Mouse (Mus musculus) liver, postnatal 0 days (tissue): ENCODE data around the gene Zscan26. TPM values are rescaled to one million over a fixed set of nuclear protein-coding genes. Genes with fewer than 3 reads are reported as not detected.
A peak's percentile ranks its signal among the peaks of the same experiment; 100 is the strongest.

Source experiments
- ATAC-seq: fragments of 200-750 bp; cut with Nextera tagmentation; 2 replicates; pipeline ENCODE4 v1.8.0; 2017; ENCODE audit warnings: mild to moderate bottlenecking, moderate library complexity
- DNase-seq: peaks from one replicate; pipeline ENCODE4 v3.0.0-alpha.2; 2016
- H3K27ac ChIP-seq: fragments of 300-500 bp; sonication (generic); 2 replicates; pipeline ENCODE4 v1.5.1; 2014; ENCODE audit warnings: antibody characterized with exemption, moderate library complexity, mild to moderate bottlenecking, low read depth
- H3K27me3 ChIP-seq: fragments of 300-500 bp; sonication (generic); 2 replicates; pipeline ENCODE4 v1.6.1; 2014; ENCODE audit warnings: low read length, control low read depth, mixed read lengths; ENCODE audit not compliant: insufficient read depth
- H3K36me3 ChIP-seq: fragments of 300-500 bp; sonication (generic); replicated peaks from 2 replicates; pipeline ENCODE4 v1.6.1; 2014; ENCODE audit warnings: mild to moderate bottlenecking, control low read depth, low read length, moderate library complexity, mixed read lengths; ENCODE audit not compliant: insufficient read depth
- H3K4me1 ChIP-seq: fragments of 300-500 bp; sonication (generic); 2 replicates; pipeline ENCODE4 v1.6.1; 2014; ENCODE audit warnings: antibody characterized with exemption, mild to moderate bottlenecking, control low read depth; ENCODE audit not compliant: insufficient read depth
- H3K4me2 ChIP-seq: fragments of 300-500 bp; sonication (generic); 2 replicates; pipeline ENCODE4 v1.6.1; 2014; ENCODE audit warnings: low read depth, mild to moderate bottlenecking, low read length, moderate library complexity, mixed read lengths
- H3K4me3 ChIP-seq: fragments of 300-500 bp; sonication (generic); 2 replicates; pipeline ENCODE4 v1.5.1; 2014; ENCODE audit warnings: low read depth, low read length
- H3K9ac ChIP-seq: fragments of 300-500 bp; sonication (generic); replicated peaks from 2 replicates; pipeline ENCODE4 v1.6.1; 2014; ENCODE audit warnings: mild to moderate bottlenecking, moderate library complexity
- H3K9me3 ChIP-seq: fragments of 300-500 bp; sonication (generic); 2 replicates; pipeline ENCODE4 v1.6.1; 2016; ENCODE audit warnings: mild to moderate bottlenecking, control low read depth, low read length, mixed read lengths
- CTCF ChIP-seq: sonication (generic); IDR thresholded peaks from 2 replicates; pipeline ENCODE4 v1.5.1; 2016; ENCODE audit warnings: antibody characterized with exemption, low read depth
- EP300 ChIP-seq: IDR thresholded peaks from 2 replicates; pipeline ENCODE4 v1.6.1; 2016; ENCODE audit warnings: antibody characterized with exemption, low read depth, mild to moderate bottlenecking
- WGBS: fragments of 180-500 bp; shearing (Covaris S2); extraction: QIAGEN DNeasy Blood & Tissue Kit; methylation state at CpG from one replicate; pipeline ENCODE4 v1.1.7; 2014; ENCODE audit not compliant: insufficient replicate concordance; 5-methylcytosine and 5-hydroxymethylcytosine counted together
- polyA plus RNA-seq: library from polyadenylated mRNA; unstranded; fragments of >200 nt; fragmentation: Nextera tagmentation; extraction: Ambion mirVana; gene quantifications from 2 replicates; pipeline ENCODE4 v1.2.1, GENCODE M21; 2015

Zscan26 gene
- polyA plus RNA-seq, 1 experiment from 2014 or later, result 15.2 TPM

- H3K36me3 ChIP-seq, result 0 out of 2 replicates have a peak, but pooled peaks cover 4% of the 10 kb centered on the region
- 41% methylated on average over 3 of the region's 3 CpGs for WGBS
Measured at GRCm38 (mm10) chr13:21454133-21454532, 603 bp upstream of the Zscan26 start.

GRCm38 (mm10) chr13:21453042-21453441 lies 488 bp downstream of the Zscan26 start:
- H3K27ac ChIP-seq, result peak overlapping the region; percentile 81
- WGBS, result 2% methylated on average over 13 of the region's 13 CpGs

More at GRCm38 (mm10) chr13:21454133-21454532, 603 bp upstream of the Zscan26 start:
- Histone ChIP-seq H3K4me1 (peaks cover 17% of the 10 kb centered on the region; the same call in 1 of the 2 replicates), H3K4me3 (no peak overlapping the region), H3K9me3 (no peaks in the 10 kb centered on the region), H3K4me2 (peak overlapping the region; percentile 75), H3K27me3 (no peaks in the 10 kb centered on the region), H3K9ac (no peak overlapping the region), H3K27ac (peak overlapping the region; percentile 81)
- ATAC-seq, result no peak
- no peak for DNase-seq
- TF ChIP-seq CTCF, result no peak
- TF ChIP-seq EP300, result no peak

DNA sequence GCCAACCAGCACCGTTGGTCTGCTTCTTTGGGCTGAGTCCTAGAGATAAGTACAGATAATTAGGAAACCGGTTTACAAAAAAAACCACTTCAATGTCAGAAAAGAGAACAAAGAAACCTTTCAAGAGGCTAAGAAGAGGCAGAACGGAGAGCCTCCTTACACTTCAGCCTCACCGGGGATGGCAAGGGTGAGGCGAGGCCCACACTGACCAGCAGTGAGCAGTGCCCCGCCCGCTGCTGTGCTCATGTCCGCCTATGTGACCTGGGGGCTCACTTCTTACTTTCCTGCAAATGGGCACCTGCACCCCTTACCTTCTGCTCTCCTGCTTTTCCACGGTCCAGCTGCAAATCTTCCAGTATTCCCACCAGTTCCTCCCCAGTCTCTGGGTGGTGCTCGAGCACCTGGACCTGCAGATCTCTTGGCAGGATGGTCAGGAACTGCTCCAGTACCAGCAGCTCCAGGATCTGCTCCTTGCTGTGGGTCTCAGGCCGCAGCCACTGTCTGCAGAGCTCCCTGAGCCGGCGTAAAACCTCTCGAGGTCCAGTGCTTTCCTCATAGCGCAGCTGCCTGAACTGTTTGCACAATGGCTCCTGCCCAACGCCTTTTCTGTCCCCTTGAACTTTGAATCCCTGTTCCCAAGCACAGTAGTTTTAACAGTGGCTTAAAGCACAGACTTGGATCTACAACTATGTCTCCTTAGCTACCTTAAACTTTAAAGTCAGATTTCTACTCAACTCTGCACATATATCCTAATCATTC lies 5.5 kb downstream of the Zscan26 start:
- Histone ChIP-seq H3K36me3 (peaks cover 40% of the 10 kb centered on the region), H3K9me3 (no peaks in the 10 kb centered on the region), H3K4me1 (peaks cover 28% of the 10 kb centered on the region), H3K9ac (no peak overlapping the region), H3K27ac (peak overlapping the region; percentile 71), H3K27me3 (no peaks in the 10 kb centered on the region), H3K4me2 (no peak overlapping the region), H3K4me3 (no peak overlapping the region)
- TF ChIP-seq CTCF, result no peak
- TF ChIP-seq EP300, result no peak
- peak; percentile 34; the same call in 1 of the 2 replicates for ATAC-seq
- DNase-seq, result no peak
- WGBS, result 67% methylated on average over 16 of the region's 16 CpGs

More at GRCm38 (mm10) chr13:21453042-21453441, 488 bp downstream of the Zscan26 start:
- DNase-seq, result no peak
- peak; percentile 15; the same call in 1 of the 2 replicates for ATAC-seq
- Histone ChIP-seq H3K36me3 (peaks cover 4% of the 10 kb centered on the region; the same call in 1 of the 2 replicates), H3K9me3 (no peaks in the 10 kb centered on the region), H3K4me2 (peak overlapping the region; percentile 75), H3K4me3 (peak overlapping the region; percentile 58), H3K9ac (peak overlapping the region; percentile 61), H3K4me1 (peaks cover 25% of the 10 kb centered on the region), H3K27me3 (no peaks in the 10 kb centered on the region)
- TF ChIP-seq CTCF, result no peak
- no peak for TF ChIP-seq EP300

DNA sequence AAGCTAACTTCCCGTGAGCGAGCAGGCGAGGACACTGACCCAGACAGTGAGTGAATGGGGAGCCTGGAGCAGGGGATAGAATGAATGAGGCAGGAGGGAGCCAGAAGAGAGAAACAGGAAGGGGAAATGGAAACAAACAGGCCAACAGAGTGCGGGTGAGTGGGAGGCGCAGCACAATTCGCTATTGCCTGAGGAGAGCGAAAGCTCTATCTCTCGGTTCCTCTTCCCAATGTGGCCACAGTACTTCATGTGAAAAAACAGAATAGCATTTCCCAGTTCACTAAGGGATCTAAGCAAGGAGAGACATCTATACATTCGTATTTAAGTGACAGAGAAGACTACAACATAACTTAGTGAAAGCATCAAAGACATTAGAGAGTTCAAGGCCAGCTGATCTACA lies 6.7 kb downstream of the Zscan26 start:
- no peak overlapping the region for H3K4me3 ChIP-seq
- no peak overlapping the region for H3K4me2 ChIP-seq
- no peaks in the 10 kb centered on the region for H3K27me3 ChIP-seq
- no peaks in the 10 kb centered on the region for H3K9me3 ChIP-seq
- peaks cover 40% of the 10 kb centered on the region for H3K36me3 ChIP-seq
- no peak overlapping the region for H3K27ac ChIP-seq
- ATAC-seq (no peak), DNase-seq (no peak)
- no peak overlapping the region for H3K9ac ChIP-seq
- peaks cover 23% of the 10 kb centered on the region for H3K4me1 ChIP-seq
- 80% methylated on average over 9 of the region's 9 CpGs for WGBS
- TF ChIP-seq EP300 (no peak), CTCF (no peak)

DNA sequence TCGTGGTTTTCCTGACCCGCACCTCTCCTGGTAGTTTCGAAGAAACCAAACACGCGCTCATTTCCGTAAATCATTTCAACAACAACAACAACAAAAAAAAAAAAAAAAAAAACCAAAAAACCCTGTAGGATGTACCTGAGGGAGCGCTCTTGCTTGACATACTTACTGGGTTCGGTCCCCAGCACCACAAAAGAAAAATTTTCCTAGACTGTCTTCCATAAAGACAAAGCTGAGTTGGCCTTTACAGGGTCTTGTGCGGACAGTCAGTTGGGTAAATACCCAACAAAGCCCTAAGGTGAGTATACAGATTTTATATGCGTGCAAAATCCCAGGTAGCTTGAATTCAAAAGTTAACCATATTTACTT lies 12.3 kb downstream of the Zscan26 start:
- peaks cover 8% of the 10 kb centered on the region; the same call in 1 of the 2 replicates for H3K4me1 ChIP-seq
- no peaks in the 10 kb centered on the region for H3K9me3 ChIP-seq
- DNase-seq (no peak), ATAC-seq (no peak)
- TF ChIP-seq EP300, result no peak
- no peak for TF ChIP-seq CTCF
- H3K27ac ChIP-seq, result peak overlapping the region; percentile 75
- H3K4me2 ChIP-seq, result peak overlapping the region; percentile 96
- 18% methylated on average over 10 of the region's 10 CpGs for WGBS
- H3K4me3 ChIP-seq, result peak overlapping the region; percentile 67
- peak overlapping the region; percentile 77 for H3K9ac ChIP-seq
- H3K36me3 ChIP-seq, result peaks cover 23% of the 10 kb centered on the region
- no peaks in the 10 kb centered on the region for H3K27me3 ChIP-seq

DNA sequence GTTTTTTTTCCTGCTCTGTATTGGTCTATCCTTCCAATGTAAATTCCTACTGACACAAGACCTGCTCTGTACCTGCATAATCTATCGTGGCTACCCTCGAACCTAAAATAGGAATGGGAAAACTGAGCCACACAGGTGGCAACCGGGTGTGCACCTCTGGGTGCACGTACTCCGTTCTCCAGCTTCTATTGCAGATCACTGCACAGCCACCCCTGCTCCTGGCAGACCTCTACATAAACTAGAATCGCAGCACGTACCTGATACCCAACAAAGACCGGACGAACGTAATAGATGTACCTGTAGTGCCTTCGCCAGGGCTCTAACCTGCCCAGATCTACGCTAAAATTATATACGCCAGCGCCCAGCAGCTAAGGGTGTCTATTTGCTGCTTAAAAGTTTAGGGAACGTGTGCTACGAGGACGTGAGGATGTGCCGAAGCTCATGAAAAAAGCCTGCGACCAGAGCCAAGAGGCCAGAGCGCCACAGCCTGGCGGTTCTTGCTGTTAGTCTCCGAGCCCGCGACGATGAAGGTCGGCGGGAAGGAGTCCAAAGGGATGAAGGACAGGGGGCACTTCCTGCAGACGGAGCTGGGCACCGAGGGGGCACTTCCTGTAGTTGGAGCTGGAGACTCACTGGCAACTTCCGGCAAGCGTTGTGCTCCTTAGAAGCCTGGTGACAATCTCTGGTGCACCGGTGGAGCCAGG lies 12.9 kb downstream of the Zscan26 start, which contains the start of gene Pgbd1:
Pgbd1 (minus strand) TSS at position 556 of the 704 bp plus-strand sequence.
- Histone ChIP-seq H3K27me3 (no peaks in the 10 kb centered on the region), H3K4me3 (peak within 1 kb of the TSS; percentile 67), H3K9me3 (no peaks in the 10 kb centered on the region), H3K9ac (peak within 1 kb of the TSS; percentile 77), H3K4me2 (peak within 1 kb of the TSS; percentile 96), H3K36me3 (peaks cover 19% of the 10 kb centered on the region), H3K27ac (peak within 1 kb of the TSS; percentile 75), H3K4me1 (peaks cover 8% of the 10 kb centered on the region; the same call in 1 of the 2 replicates)
- TF ChIP-seq CTCF, result peak; percentile 66
- TF ChIP-seq EP300, result no peak
- under 1% methylated on average over 32 of the region's 32 CpGs for WGBS
- ATAC-seq, result peak; percentile 80
- peak; percentile 70 for DNase-seq
